15 mouse cellular contexts compared by ENCODE assay signal in the genomic region with DNA sequence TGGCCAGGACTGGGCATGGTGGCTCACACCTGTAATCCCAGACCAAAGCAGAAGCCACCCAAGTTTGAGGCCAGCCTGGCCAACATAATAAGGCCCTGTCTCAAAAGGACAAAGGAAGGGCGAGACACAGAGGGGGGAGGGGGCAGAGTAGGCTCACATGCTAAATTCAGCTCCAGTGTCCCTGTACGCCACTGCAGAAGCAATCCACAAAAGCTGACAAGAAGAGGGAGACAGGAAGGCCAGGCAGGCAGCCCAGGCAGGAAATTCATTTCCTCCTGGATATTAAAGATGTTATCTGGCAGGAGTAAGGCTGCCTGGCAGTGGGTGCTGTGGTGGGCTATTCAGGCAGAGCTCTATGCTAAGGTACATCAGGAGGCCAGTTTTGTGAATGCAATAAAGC. TPM values are rescaled to one million over a fixed set of nuclear protein-coding genes. Genes with fewer than 3 reads are reported as not detected.
DNase-seq lines count a peak whose midpoint lies in the region; ATAC-seq and TF ChIP-seq lines count a peak whose summit lies in the region.
"Had no signal": no experiment of that assay in that cellular context is flagged by ENCODE, and none has a peak within 500 bp of the region (broad histone marks: within the 10 kb centered on the region; RNA-seq: fewer than 3 reads in every experiment).

No protein-coding gene starts in this region.

- no peaks in the 10 kb centered on the region for H3K36me3 ChIP-seq in hindbrain, embryonic 13.5 days
- H3K36me3 ChIP-seq in hindbrain, postnatal 0 days (ENCODE audit: insufficient read depth, low read length): no peaks in the 10 kb centered on the region
- no peaks in the 10 kb centered on the region for H3K36me3 ChIP-seq in heart, embryonic 13.5 days
- H3K36me3 ChIP-seq in lung, embryonic 15.5 days: no peaks in the 10 kb centered on the region
- H3K36me3 ChIP-seq: hindbrain, embryonic 15.5 days; neural tube, embryonic 12.5 days; stomach, embryonic 15.5 days had no signal

- no peaks in the 10 kb centered on the region for H3K9me3 ChIP-seq in hindbrain, embryonic 13.5 days
- H3K9me3 ChIP-seq in hindbrain, postnatal 0 days (ENCODE audit: low read length): no peaks in the 10 kb centered on the region
- no peaks in the 10 kb centered on the region for H3K9me3 ChIP-seq in heart, embryonic 13.5 days
- H3K9me3 ChIP-seq in lung, embryonic 15.5 days: no peaks in the 10 kb centered on the region
- H3K9me3 ChIP-seq: hindbrain, embryonic 15.5 days; neural tube, embryonic 12.5 days; stomach, embryonic 15.5 days had no signal

- ATAC-seq in hindbrain, embryonic 13.5 days (ENCODE audit: low FRiP score): no peak
- no peak for ATAC-seq in hindbrain, postnatal 0 days
- no peak for ATAC-seq in heart, embryonic 13.5 days (ENCODE audit: extremely low read depth, insufficient number of reproducible peaks, low FRiP score, low TSS enrichment)
- ATAC-seq in lung, embryonic 15.5 days (ENCODE audit: borderline replicate concordance, extremely low read depth, low FRiP score, low TSS enrichment): no peak

- DNase-seq in hindbrain, postnatal 0 days (ENCODE audit: low spot score): no peak
- peak; percentile 18 for DNase-seq in kidney, adult 18-20 months
- no peak for DNase-seq in frontal cortex, postnatal 14 days (ENCODE audit: low spot score in 2 of 2)
- DNase-seq in testis, postnatal 14 days (ENCODE audit: low spot score): no peak
- DNase-seq in right cerebral cortex, adult 18-20 months: no peak
- DNase-seq: liver had no signal

- no peak overlapping the region for H3K27ac ChIP-seq in hindbrain, embryonic 13.5 days
- H3K27ac ChIP-seq in hindbrain, postnatal 0 days: no peak overlapping the region
- peak overlapping the region; percentile 46 for H3K27ac ChIP-seq in heart, embryonic 13.5 days (replicated peaks)
- peak overlapping the region; percentile 44; the same call in 1 of the 2 replicates for H3K27ac ChIP-seq in lung, embryonic 15.5 days
- H3K27ac ChIP-seq: hindbrain, embryonic 15.5 days; neural tube, embryonic 12.5 days; stomach, embryonic 15.5 days had no signal

- 21% methylated on average over 2 of the region's 2 CpGs for WGBS in hindbrain, embryonic 13.5 days
- WGBS in hindbrain, postnatal 0 days: 28% methylated on average over 2 of the region's 2 CpGs
- WGBS in heart, embryonic 13.5 days: 16% methylated on average over 2 of the region's 2 CpGs
- 16% methylated on average over 2 of the region's 2 CpGs for WGBS in lung, embryonic 15.5 days

- TF ChIP-seq CTCF in hindbrain, postnatal 0 days (IDR thresholded peaks at IDR 0.05; ENCODE audit: low read depth): no peak

- H3K4me2 ChIP-seq in hindbrain, embryonic 13.5 days: no peak overlapping the region
- no peak overlapping the region for H3K4me2 ChIP-seq in hindbrain, postnatal 0 days (ENCODE audit: low read depth, low read length)
- H3K4me2 ChIP-seq in heart, embryonic 13.5 days: no peak overlapping the region
- H3K4me2 ChIP-seq in lung, embryonic 15.5 days: no peak overlapping the region
- H3K4me2 ChIP-seq: hindbrain, embryonic 15.5 days; neural tube, embryonic 12.5 days; stomach, embryonic 15.5 days had no signal

- peaks cover 30% of the 10 kb centered on the region for H3K27me3 ChIP-seq in hindbrain, embryonic 13.5 days
- peaks cover 3% of the 10 kb centered on the region; the same call in 1 of the 2 replicates for H3K27me3 ChIP-seq in hindbrain, postnatal 0 days (ENCODE audit: insufficient read depth, low read length)
- H3K27me3 ChIP-seq in heart, embryonic 13.5 days (replicated peaks): peaks cover 31% of the 10 kb centered on the region
- peaks cover 6% of the 10 kb centered on the region; the same call in 1 of the 2 replicates for H3K27me3 ChIP-seq in lung, embryonic 15.5 days
- H3K27me3 ChIP-seq: stomach, embryonic 15.5 days had no signal

- H3K4me1 ChIP-seq in hindbrain, embryonic 13.5 days (replicated peaks): peaks cover 6% of the 10 kb centered on the region
- no peaks in the 10 kb centered on the region for H3K4me1 ChIP-seq in hindbrain, postnatal 0 days (ENCODE audit: insufficient read depth, low read length)
- H3K4me1 ChIP-seq in heart, embryonic 13.5 days: peaks cover 15% of the 10 kb centered on the region
- no peaks in the 10 kb centered on the region for H3K4me1 ChIP-seq in lung, embryonic 15.5 days

- H3K9ac ChIP-seq in hindbrain, embryonic 13.5 days: 0 out of 2 replicates have a peak overlapping the region, but pooled peaks have one; percentile 3
- no peak overlapping the region for H3K9ac ChIP-seq in hindbrain, postnatal 0 days (replicated peaks; ENCODE audit: low read length)
- peak overlapping the region; percentile 44 for H3K9ac ChIP-seq in heart, embryonic 13.5 days
- no peak overlapping the region for H3K9ac ChIP-seq in lung, embryonic 15.5 days
- H3K9ac ChIP-seq: hindbrain, embryonic 15.5 days; neural tube, embryonic 12.5 days; stomach, embryonic 15.5 days had no signal

- no peak overlapping the region for H3K4me3 ChIP-seq in hindbrain, embryonic 13.5 days
- H3K4me3 ChIP-seq in hindbrain, postnatal 0 days (ENCODE audit: low read length): no peak overlapping the region
- no peak overlapping the region for H3K4me3 ChIP-seq in heart, embryonic 13.5 days
- no peak overlapping the region for H3K4me3 ChIP-seq in lung, embryonic 15.5 days
- H3K4me3 ChIP-seq: hindbrain, embryonic 15.5 days; neural tube, embryonic 12.5 days; stomach, embryonic 15.5 days had no signal

RNA-seq across cellular contexts. Expression of a gene that starts 4.4 kb away (rescaled TPM):
- polyA plus RNA-seq in hindbrain, embryonic 13.5 days (2015; fragmentation: Nextera tagmentation; extraction: Ambion mirVana): 44.3 and 47.3 TPM in 2 replicates
- total RNA-seq in hindbrain, postnatal 0 days (2014; rRNA removed): 30.5 and 34.7 TPM in 2 replicates
- polyA plus RNA-seq in hindbrain, postnatal 0 days (2015; fragmentation: Nextera tagmentation; extraction: Ambion mirVana): 38.7 and 39.8 TPM in 2 replicates
- 23.3 and 26.6 TPM in 2 replicates for polyA plus RNA-seq in heart, embryonic 13.5 days (2015; fragmentation: Nextera tagmentation; extraction: Ambion mirVana)
- polyA plus RNA-seq in lung, embryonic 15.5 days (2015; fragmentation: Nextera tagmentation; extraction: Ambion mirVana): 36.9 and 37.9 TPM in 2 replicates

RNA-seq across cellular contexts. Expression of a gene that starts 6.3 kb away (rescaled TPM):
- 9.3 and 14.7 TPM in 2 replicates for polyA plus RNA-seq in hindbrain, embryonic 13.5 days (2015; fragmentation: Nextera tagmentation; extraction: Ambion mirVana)
- 9.8 and 17.7 TPM in 2 replicates for total RNA-seq in hindbrain, postnatal 0 days (2014; rRNA removed)
- polyA plus RNA-seq in hindbrain, postnatal 0 days (2015; fragmentation: Nextera tagmentation; extraction: Ambion mirVana): 16.8 and 19.2 TPM in 2 replicates
- 5.3 and 7.9 TPM in 2 replicates for polyA plus RNA-seq in heart, embryonic 13.5 days (2015; fragmentation: Nextera tagmentation; extraction: Ambion mirVana)
- 22.1 and 28.6 TPM in 2 replicates for polyA plus RNA-seq in lung, embryonic 15.5 days (2015; fragmentation: Nextera tagmentation; extraction: Ambion mirVana)
- total RNA-seq: common myeloid progenitor, adult 5-6 weeks had no signal

RNA-seq across cellular contexts. Expression of a gene that starts 13.1 kb away (rescaled TPM):
- polyA plus RNA-seq in hindbrain, embryonic 13.5 days (2015; fragmentation: Nextera tagmentation; extraction: Ambion mirVana): 0.75 and 0.96 TPM in 2 replicates
- total RNA-seq in hindbrain, postnatal 0 days (2014; rRNA removed): 0.36 TPM in 1 of 2 replicates, not detected in the other
- polyA plus RNA-seq in hindbrain, postnatal 0 days (2015; fragmentation: Nextera tagmentation; extraction: Ambion mirVana): 0.28 and 0.29 TPM in 2 replicates
- 0.37 and 0.44 TPM in 2 replicates for polyA plus RNA-seq in heart, embryonic 13.5 days (2015; fragmentation: Nextera tagmentation; extraction: Ambion mirVana)
- 0.45 and 0.48 TPM in 2 replicates for polyA plus RNA-seq in lung, embryonic 15.5 days (2015; fragmentation: Nextera tagmentation; extraction: Ambion mirVana)
- total RNA-seq: common myeloid progenitor, adult 5-6 weeks; gastrocnemius, adult 18-20 months; megakaryocyte-erythroid progenitor cell, adult 5-6 weeks had no signal

RNA-seq across cellular contexts. Expression of a gene that starts 47.2 kb away (rescaled TPM):
- 57.5 and 59.7 TPM in 2 replicates for polyA plus RNA-seq in hindbrain, embryonic 13.5 days (2015; fragmentation: Nextera tagmentation; extraction: Ambion mirVana)
- total RNA-seq in hindbrain, postnatal 0 days (2014; rRNA removed): 26.2 and 35.1 TPM in 2 replicates
- 50.2 and 53.1 TPM in 2 replicates for polyA plus RNA-seq in hindbrain, postnatal 0 days (2015; fragmentation: Nextera tagmentation; extraction: Ambion mirVana)
- 29.5 and 35.0 TPM in 2 replicates for polyA plus RNA-seq in heart, embryonic 13.5 days (2015; fragmentation: Nextera tagmentation; extraction: Ambion mirVana)
- polyA plus RNA-seq in lung, embryonic 15.5 days (2015; fragmentation: Nextera tagmentation; extraction: Ambion mirVana): 42.6 and 53.4 TPM in 2 replicates

RNA-seq across cellular contexts. Expression of a gene that starts 47.3 kb away (rescaled TPM):
- polyA plus RNA-seq in hindbrain, embryonic 13.5 days (2015; fragmentation: Nextera tagmentation; extraction: Ambion mirVana): 25.0 and 27.3 TPM in 2 replicates
- total RNA-seq in hindbrain, postnatal 0 days (2014; rRNA removed): 3.0 and 7.1 TPM in 2 replicates
- 20.3 and 21.9 TPM in 2 replicates for polyA plus RNA-seq in hindbrain, postnatal 0 days (2015; fragmentation: Nextera tagmentation; extraction: Ambion mirVana)
- 11.3 and 11.9 TPM in 2 replicates for polyA plus RNA-seq in heart, embryonic 13.5 days (2015; fragmentation: Nextera tagmentation; extraction: Ambion mirVana)
- 18.8 and 19.5 TPM in 2 replicates for polyA plus RNA-seq in lung, embryonic 15.5 days (2015; fragmentation: Nextera tagmentation; extraction: Ambion mirVana)

Comparison
In these comparisons a context has a peak if more than half of its experiments do, and no peak if none do; other contexts are left out.
1. H3K9ac ChIP-seq: peak in hindbrain, embryonic 13.5 days (single experiment) and heart, embryonic 13.5 days (single experiment); none in hindbrain, postnatal 0 days (single experiment) and lung, embryonic 15.5 days (single experiment).
2. H3K27ac ChIP-seq: peak in heart, embryonic 13.5 days (single experiment) and lung, embryonic 15.5 days (single experiment); none in hindbrain, embryonic 13.5 days (single experiment) and hindbrain, postnatal 0 days (single experiment).